Mouse (Mus musculus) G1E (cell line): ENCODE data around the gene Sema7a. TPM values are rescaled to one million over a fixed set of nuclear protein-coding genes. Genes with fewer than 3 reads are reported as not detected.

Experiments
- ATAC-seq: 2 replicates; pipeline ENCODE4 v1.8.0; 2016; ENCODE audit warnings: mild to moderate bottlenecking; ENCODE audit not compliant: insufficient number of reproducible peaks, poor library complexity, low FRiP score, severe bottlenecking; ENCODE audit errors: extremely low read depth
- DNase-seq: peaks from one replicate; pipeline ENCODE4 v3.0.0; 2012; ENCODE audit warnings: low spot score
- H3K27me3 ChIP-seq: 2 replicates; pipeline ENCODE4 v1.6.1; 2012; ENCODE audit warnings: mild to moderate bottlenecking, low read length, inconsistent platforms; ENCODE audit not compliant: insufficient read depth
- H3K36me3 ChIP-seq: replicated peaks from 2 replicates; pipeline ENCODE3; 2012; ENCODE audit warnings: mild to moderate bottlenecking, inconsistent platforms
- H3K4me1 ChIP-seq: 2 replicates; pipeline ENCODE4 v1.6.1; 2012; ENCODE audit warnings: low read depth, low read length, inconsistent platforms, mixed read lengths; ENCODE audit not compliant: insufficient read depth
- H3K4me3 ChIP-seq: 2 replicates; pipeline ENCODE4 v1.5.1; 2012; ENCODE audit warnings: low read depth, mild to moderate bottlenecking, inconsistent platforms, low read length, moderate library complexity, mixed read lengths
- H3K9me3 ChIP-seq: replicated peaks from 2 replicates; pipeline ENCODE4 v1.6.1; 2012; ENCODE audit warnings: inconsistent platforms
- CTCF ChIP-seq: IDR thresholded peaks from 2 replicates; pipeline ENCODE4 v1.5.1; 2012; ENCODE audit warnings: low read depth, low read length, inconsistent platforms, mixed read lengths
- GATA1 ChIP-seq: IDR thresholded peaks from 2 replicates; pipeline ENCODE4 v1.6.1; 2012; ENCODE audit warnings: borderline replicate concordance, low read length, inconsistent platforms, mixed read lengths
- GATA2 ChIP-seq: IDR thresholded peaks from 2 replicates; pipeline ENCODE4 v1.6.1; 2012; ENCODE audit warnings: low read depth, low read length, inconsistent platforms, borderline replicate concordance
- POLR2AphosphoS5 ChIP-seq: IDR thresholded peaks from 2 replicates; pipeline ENCODE4 v1.6.1; 2012; ENCODE audit warnings: low read depth, low read length, inconsistent platforms; ENCODE audit not compliant: insufficient replicate concordance
- TAL1 ChIP-seq: conservative IDR thresholded peaks from 2 replicates; pipeline ENCODE4 v1.6.1; 2012; ENCODE audit warnings: low read depth, low read length, inconsistent platforms, mixed read lengths
- polyA plus RNA-seq: library from polyadenylated mRNA; stranded (reverse); fragments of >175 nt; gene quantifications from 2 replicates; pipeline ENCODE4 v1.2.3, GENCODE M21; 2012
- total RNA-seq, 2 experiments: library from RNA; stranded (forward) in 1 of 2; stranded (reverse) in 1 of 2; fragments of 200-1000 nt in 1 of 2; fragments of >200 nt in 1 of 2; fragmentation: Nextera tagmentation in 1 of 2; gene quantifications; 2 replicates each; pipeline ENCODE4 v1.2.3; 2014 to 2017

Sema7a gene
- total and polyA plus RNA-seq, 3 experiments = 0.01 TPM; not detected in 2

DNA sequence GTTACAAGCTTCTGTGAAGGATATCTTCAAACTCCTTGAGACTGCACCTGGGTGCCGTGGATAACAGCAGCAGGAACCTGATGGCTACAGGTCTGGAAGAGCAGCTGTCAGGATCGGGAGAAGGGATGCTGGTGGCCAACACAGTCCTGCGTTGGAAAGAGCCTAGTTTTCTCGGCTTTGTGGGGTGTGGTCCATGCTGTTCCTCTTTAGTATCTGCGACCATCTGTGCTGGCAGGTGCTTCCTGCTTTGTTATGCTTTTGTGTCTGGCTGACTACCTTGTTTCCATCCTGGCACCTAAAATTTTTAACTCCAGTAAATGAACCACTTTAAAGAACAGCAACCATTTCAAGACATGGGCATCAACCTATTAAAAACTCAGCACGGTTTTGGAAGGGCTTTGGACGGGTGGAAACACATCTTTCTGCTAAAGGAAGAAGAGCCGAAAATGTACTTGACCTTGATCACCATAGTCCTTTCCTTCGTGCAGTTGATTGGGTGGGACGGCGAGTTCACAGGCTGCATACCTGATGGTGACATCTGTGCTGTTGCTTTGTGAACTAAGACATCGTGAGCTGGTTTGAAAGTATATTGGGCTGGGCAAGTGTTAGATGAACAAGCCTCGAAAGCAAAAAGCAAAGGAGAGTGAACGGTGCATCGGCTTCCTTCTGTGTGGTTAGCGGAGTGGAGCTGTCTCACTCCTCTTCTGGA lies 66.0 kb downstream of the Sema7a start, which contains the start of gene Cyp11a1:
Cyp11a1 (plus strand) TSS at position 659 of the 709 bp plus-strand sequence.
- no peak within 1 kb of the TSS for H3K4me3 ChIP-seq
- TF ChIP-seq TAL1 = no peak
- H3K9me3 ChIP-seq = no peaks in the 10 kb centered on the region
- H3K36me3 ChIP-seq = no peaks in the 10 kb centered on the region
- peaks cover 19% of the 10 kb centered on the region for H3K27me3 ChIP-seq
- H3K4me1 ChIP-seq = no peaks in the 10 kb centered on the region
- ATAC-seq = no peak
- DNase-seq = no peak

DNA sequence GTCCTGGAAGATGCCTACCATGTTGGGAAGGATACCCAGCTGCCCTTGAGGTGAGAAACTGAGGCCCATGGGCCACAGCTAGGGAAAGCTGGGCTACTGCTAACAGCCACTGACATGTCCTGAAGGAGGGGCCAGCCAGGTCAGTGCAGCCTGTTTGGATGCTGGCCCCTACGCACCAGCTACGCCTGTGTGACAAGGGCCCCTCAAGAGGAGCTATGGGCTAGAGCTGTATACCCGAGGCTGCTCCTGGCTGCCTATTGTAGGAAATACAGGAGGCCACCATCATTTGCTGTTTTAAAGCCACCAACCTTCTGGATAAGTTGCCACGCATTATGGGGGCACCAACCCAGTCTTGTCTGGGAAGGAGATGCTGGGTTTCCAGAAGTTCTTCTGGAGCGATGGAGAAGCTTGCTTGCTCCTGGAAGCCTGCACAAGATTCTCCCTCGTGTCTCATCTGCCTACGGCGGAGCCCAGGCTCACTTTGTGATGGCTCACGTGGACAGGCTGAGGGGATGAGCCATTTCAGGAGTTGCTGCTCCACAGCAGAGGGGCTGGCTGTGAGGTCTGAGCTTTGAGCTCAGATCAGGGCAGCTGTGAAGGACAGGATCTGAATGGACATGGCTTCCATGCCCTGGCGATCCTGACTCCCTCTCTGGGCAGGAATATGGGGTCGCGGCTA lies 68.6 kb downstream of the Sema7a start:
- peaks cover 31% of the 10 kb centered on the region for H3K27me3 ChIP-seq
- ATAC-seq = no peak
- no peak for DNase-seq
- no peak overlapping the region for H3K4me3 ChIP-seq
- no peak for TF ChIP-seq CTCF
- no peak for TF ChIP-seq POLR2AphosphoS5
- no peak for TF ChIP-seq GATA1
- TF ChIP-seq GATA2 = no peak
- TF ChIP-seq TAL1 = no peak
- no peaks in the 10 kb centered on the region for H3K4me1 ChIP-seq
- H3K9me3 ChIP-seq = no peaks in the 10 kb centered on the region
- H3K36me3 ChIP-seq = no peaks in the 10 kb centered on the region

DNA sequence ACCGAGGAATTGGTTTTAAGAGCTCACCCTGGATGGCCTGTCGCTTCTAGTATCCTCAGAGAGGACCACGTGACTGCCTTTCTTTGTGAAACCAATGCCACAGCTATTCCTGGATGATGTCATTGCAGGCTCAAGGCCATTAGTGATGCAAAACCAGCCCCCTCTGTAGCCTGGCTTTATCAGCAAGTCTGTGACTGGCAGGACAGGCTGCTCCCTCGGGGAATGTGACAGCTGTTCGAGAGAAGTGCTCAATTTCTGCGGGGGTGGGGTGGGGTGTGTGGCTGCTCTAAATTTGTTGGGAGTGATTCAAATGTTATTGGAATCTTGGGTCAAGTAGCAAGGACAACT lies 69.1 kb downstream of the Sema7a start:
- no peak for ATAC-seq
- no peak for TF ChIP-seq CTCF
- TF ChIP-seq POLR2AphosphoS5 = no peak
- TF ChIP-seq GATA2 = no peak
- TF ChIP-seq GATA1 = no peak
- no peak for TF ChIP-seq TAL1

DNA sequence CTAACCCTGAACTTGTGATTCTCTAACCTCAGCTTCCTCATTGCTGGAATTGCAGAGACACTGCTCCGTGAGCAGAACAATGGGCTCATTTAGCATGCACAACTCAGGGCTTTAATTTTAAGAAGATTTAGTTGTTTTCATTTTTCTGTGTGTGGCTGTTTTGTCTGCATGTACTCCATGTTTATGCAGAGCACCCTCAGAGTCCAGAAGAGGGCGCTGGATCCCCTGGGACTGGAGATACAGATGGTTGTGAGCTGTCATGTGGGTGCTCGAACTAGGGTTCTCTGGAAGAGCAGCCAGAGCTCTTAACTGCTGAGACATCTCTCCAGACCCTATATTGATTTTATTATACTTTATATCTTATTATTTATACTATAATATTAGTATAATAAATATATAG lies 69.7 kb downstream of the Sema7a start:
- DNase-seq = no peak
- Histone ChIP-seq H3K9me3 (no peaks in the 10 kb centered on the region), H3K4me3 (no peak overlapping the region)

More for the DNA sequence above, 69.1 kb downstream of the Sema7a start:
- no peak for DNase-seq
- peaks cover 31% of the 10 kb centered on the region for H3K27me3 ChIP-seq
- H3K4me3 ChIP-seq = no peak overlapping the region
- H3K4me1 ChIP-seq = no peaks in the 10 kb centered on the region
- H3K36me3 ChIP-seq = no peaks in the 10 kb centered on the region
- no peaks in the 10 kb centered on the region for H3K9me3 ChIP-seq

DNA sequence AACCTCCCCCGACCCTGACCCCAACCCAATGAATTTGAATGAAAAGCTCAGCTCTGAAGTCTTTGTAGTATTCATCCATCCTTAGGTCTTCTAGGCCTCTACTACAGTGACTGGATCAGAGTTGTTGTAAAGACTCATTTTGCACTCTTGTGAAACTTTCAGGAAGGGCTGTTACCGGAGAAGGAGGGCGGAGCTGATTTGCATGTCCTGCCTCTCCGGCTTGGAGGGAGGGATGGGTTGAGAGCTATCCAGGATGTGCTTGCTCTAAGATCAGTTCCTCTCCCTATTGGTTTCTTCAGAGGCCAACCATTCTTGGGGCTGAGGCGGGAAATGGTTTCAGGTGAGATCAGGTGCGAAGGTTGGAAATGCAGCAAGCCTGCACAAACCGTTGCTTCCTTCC lies 71.1 kb downstream of the Sema7a start:
- DNase-seq = no peak
- no peak for TF ChIP-seq GATA2
- no peak for TF ChIP-seq GATA1
- TF ChIP-seq POLR2AphosphoS5 = no peak
- no peak for TF ChIP-seq TAL1
- TF ChIP-seq CTCF = no peak
- Histone ChIP-seq H3K9me3 (no peaks in the 10 kb centered on the region), H3K4me3 (no peak overlapping the region), H3K4me1 (no peaks in the 10 kb centered on the region), H3K27me3 (peaks cover 29% of the 10 kb centered on the region), H3K36me3 (no peaks in the 10 kb centered on the region)
- no peak for ATAC-seq

More for the DNA sequence above, 69.7 kb downstream of the Sema7a start:
- TF ChIP-seq GATA1 (no peak), CTCF (no peak)
- Histone ChIP-seq H3K36me3 (no peaks in the 10 kb centered on the region), H3K4me1 (no peaks in the 10 kb centered on the region), H3K27me3 (peaks cover 31% of the 10 kb centered on the region)
- no peak for ATAC-seq

DNA sequence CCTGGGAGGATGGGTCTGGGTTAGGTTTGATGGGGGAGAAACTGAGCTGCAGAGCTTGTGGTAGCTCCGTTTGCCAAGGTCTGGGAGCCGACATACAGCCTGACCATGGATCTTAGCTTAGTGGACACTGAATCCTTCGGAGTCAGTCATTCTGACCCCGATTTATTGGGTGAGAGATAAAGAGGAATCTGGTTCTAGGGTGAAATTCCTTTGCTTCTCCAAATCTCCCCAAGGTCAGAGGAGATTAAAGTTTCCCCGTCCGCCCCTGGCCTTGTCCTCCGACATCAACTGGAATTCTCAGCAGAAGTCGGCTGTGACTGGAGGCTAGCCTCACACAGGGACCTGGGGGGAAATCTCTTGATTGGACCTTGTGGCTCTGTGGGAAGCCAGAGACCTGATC lies 71.6 kb downstream of the Sema7a start:
- no peak for DNase-seq
- H3K4me1 ChIP-seq = no peaks in the 10 kb centered on the region
- H3K36me3 ChIP-seq = no peaks in the 10 kb centered on the region
- H3K9me3 ChIP-seq = no peaks in the 10 kb centered on the region
- peaks cover 31% of the 10 kb centered on the region for H3K27me3 ChIP-seq
- TF ChIP-seq TAL1 (no peak), GATA2 (no peak), CTCF (no peak)
- ATAC-seq = no peak
- no peak overlapping the region for H3K4me3 ChIP-seq

Other genes starting within 250 kb of the Sema7a start
- gene Edc3, start 231.6 kb upstream of the Sema7a start, total RNA-seq (2014; fragmentation: Nextera tagmentation) = 11.6 and 13.2 TPM in 2 replicates
- gene Edc3, start 231.6 kb upstream of the Sema7a start, total RNA-seq (2017) = 5.7 and 5.9 TPM in 2 replicates
- 9.5 and 9.8 TPM in 2 replicates for gene Edc3, start 231.6 kb upstream of the Sema7a start, polyA plus RNA-seq
- 95.9 and 119 TPM in 2 replicates for gene Clk3, start 174.3 kb upstream of the Sema7a start, total RNA-seq (2014; fragmentation: Nextera tagmentation)
- 53.8 and 56.8 TPM in 2 replicates for gene Clk3, start 174.3 kb upstream of the Sema7a start, total RNA-seq (2017)
- 33.0 and 36.9 TPM in 2 replicates for gene Clk3, start 174.3 kb upstream of the Sema7a start, polyA plus RNA-seq
- gene Arid3b, start 103.3 kb upstream of the Sema7a start, total RNA-seq (2014; fragmentation: Nextera tagmentation) = 16.7 and 19.5 TPM in 2 replicates
- 6.1 and 7.2 TPM in 2 replicates for gene Arid3b, start 103.3 kb upstream of the Sema7a start, total RNA-seq (2017)
- 4.0 and 7.4 TPM in 2 replicates for gene Arid3b, start 103.3 kb upstream of the Sema7a start, polyA plus RNA-seq
- gene Ubl7, start 29.1 kb upstream of the Sema7a start, total RNA-seq (2014; fragmentation: Nextera tagmentation) = 155 and 159 TPM in 2 replicates
- 19.1 and 21.1 TPM in 2 replicates for gene Ubl7, start 29.1 kb upstream of the Sema7a start, total RNA-seq (2017)
- gene Ubl7, start 29.1 kb upstream of the Sema7a start, polyA plus RNA-seq = 72.5 and 110 TPM in 2 replicates
- 0.68 and 1.7 TPM in 2 replicates for gene Cyp11a1, start 66.3 kb downstream of the Sema7a start, total RNA-seq (2014; fragmentation: Nextera tagmentation)
- gene Cyp11a1, start 66.3 kb downstream of the Sema7a start, total RNA-seq (2017) = 16.7 and 18.2 TPM in 2 replicates
- 0.12 and 0.20 TPM in 2 replicates for gene Cyp11a1, start 66.3 kb downstream of the Sema7a start, polyA plus RNA-seq
- gene Stra6, start 123.7 kb downstream of the Sema7a start, total RNA-seq (2014; fragmentation: Nextera tagmentation) = not detected in 2 replicates
- gene Stra6, start 123.7 kb downstream of the Sema7a start, total RNA-seq (2017) = 0.11 TPM in 1 of 2 replicates, not detected in the other
- not detected in 2 replicates for gene Stra6, start 123.7 kb downstream of the Sema7a start, polyA plus RNA-seq
- not detected in 2 replicates for gene Ccdc33, start 178.7 kb downstream of the Sema7a start, total RNA-seq (2014; fragmentation: Nextera tagmentation)
- 0.05 and 0.23 TPM in 2 replicates for gene Ccdc33, start 178.7 kb downstream of the Sema7a start, total RNA-seq (2017)
- not detected in 2 replicates for gene Ccdc33, start 178.7 kb downstream of the Sema7a start, polyA plus RNA-seq